Mouse (Mus musculus) thymus, adult 2 months (tissue): ENCODE measurements around the gene Rxra.

Experiments
- CTCF ChIP-seq: fragments of 200-500 bp; IDR thresholded peaks from 2 replicates; pipeline ENCODE4 v1.5.1; 2012; ENCODE audit warnings: mild to moderate bottlenecking, control low read depth, low read length, moderate library complexity, borderline replicate concordance; ENCODE audit not compliant: control insufficient read depth, poor library complexity, insufficient read depth; ENCODE audit errors: extremely low read depth
- POLR2A ChIP-seq: fragments of 200-500 bp; IDR thresholded peaks from 2 replicates; pipeline ENCODE4 v1.6.1; 2012; ENCODE audit warnings: mild to moderate bottlenecking, low read length, control low read depth, moderate library complexity; ENCODE audit not compliant: control insufficient read depth, poor library complexity, insufficient read depth; ENCODE audit errors: extremely low read depth

DNA sequence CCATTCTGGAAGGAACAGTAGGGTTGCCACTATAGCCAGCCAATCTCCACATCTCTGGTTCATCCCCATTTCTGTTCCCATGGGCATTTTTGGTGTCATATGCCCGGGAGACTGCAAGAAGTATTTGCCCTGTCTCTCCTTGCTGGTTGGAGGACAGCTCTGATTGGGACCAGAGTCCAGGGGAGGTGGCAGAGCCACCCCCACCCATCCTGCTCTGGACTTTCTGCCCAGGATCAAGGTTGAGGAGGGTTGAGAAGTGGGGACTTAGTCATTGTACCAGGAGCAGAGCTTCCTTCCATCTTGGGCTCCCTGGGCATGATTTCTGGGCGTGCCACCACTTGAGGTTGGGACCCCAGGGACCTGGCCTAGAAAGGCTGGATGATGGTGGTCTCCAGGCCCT lies 10.1 kb downstream of the Rxra start:
- TF ChIP-seq CTCF (no peak), POLR2A (no peak)
